Mouse (Mus musculus) forebrain, embryonic 13.5 days (tissue): ENCODE results near the gene H2-Eb1. TPM values are rescaled to one million over a fixed set of nuclear protein-coding genes. Genes with fewer than 3 reads are reported as not detected.

Experiments
- ATAC-seq: fragments of 200-750 bp; cut with Nextera tagmentation; 2 replicates; pipeline ENCODE4 v1.8.0; 2017
- H3K27ac ChIP-seq: fragments of 300-500 bp; sonication (generic); 2 replicates; pipeline ENCODE4 v1.5.1; 2015; ENCODE audit warnings: inconsistent platforms, mild to moderate bottlenecking, moderate library complexity
- H3K27me3 ChIP-seq: fragments of 300-500 bp; sonication (generic); 2 replicates; pipeline ENCODE4 v1.6.1; 2015; ENCODE audit warnings: mild to moderate bottlenecking, inconsistent platforms
- H3K36me3 ChIP-seq: fragments of 300-500 bp; sonication (generic); 2 replicates; pipeline ENCODE4 v1.6.1; 2015; ENCODE audit warnings: mild to moderate bottlenecking, inconsistent platforms; ENCODE audit not compliant: poor library complexity, severe bottlenecking
- H3K4me1 ChIP-seq: fragments of 300-500 bp; sonication (generic); 2 replicates; pipeline ENCODE4 v1.6.1; 2015; ENCODE audit warnings: inconsistent platforms
- H3K4me2 ChIP-seq: fragments of 300-500 bp; sonication (generic); 2 replicates; pipeline ENCODE4 v1.6.1; 2015; ENCODE audit warnings: inconsistent platforms, mild to moderate bottlenecking, moderate library complexity
- H3K4me3 ChIP-seq: fragments of 300-500 bp; sonication (generic); 2 replicates; pipeline ENCODE4 v1.5.1; 2015; ENCODE audit warnings: mild to moderate bottlenecking, inconsistent platforms
- H3K9ac ChIP-seq: fragments of 300-500 bp; sonication (generic); 2 replicates; pipeline ENCODE4 v1.6.1; 2015; ENCODE audit warnings: mild to moderate bottlenecking, inconsistent platforms
- H3K9me3 ChIP-seq: fragments of 300-500 bp; sonication (generic); replicated peaks from 2 replicates; pipeline ENCODE4 v1.6.1; 2016; ENCODE audit warnings: inconsistent platforms
- WGBS: fragments of 180-500 bp; shearing (Covaris S2); methylation state at CpG from one replicate; pipeline ENCODE4 v1.1.7; 2015; 5-methylcytosine and 5-hydroxymethylcytosine counted together
- polyA plus RNA-seq: library from polyadenylated mRNA; unstranded; fragments of >200 nt; fragmentation: Nextera tagmentation; extraction: Ambion mirVana; gene quantifications from 2 replicates; pipeline ENCODE4 v1.2.1, GENCODE M21; 2015

The H2-Eb1 gene
- polyA plus RNA-seq, 1 experiment from 2014 or later: 1.6 TPM

DNA sequence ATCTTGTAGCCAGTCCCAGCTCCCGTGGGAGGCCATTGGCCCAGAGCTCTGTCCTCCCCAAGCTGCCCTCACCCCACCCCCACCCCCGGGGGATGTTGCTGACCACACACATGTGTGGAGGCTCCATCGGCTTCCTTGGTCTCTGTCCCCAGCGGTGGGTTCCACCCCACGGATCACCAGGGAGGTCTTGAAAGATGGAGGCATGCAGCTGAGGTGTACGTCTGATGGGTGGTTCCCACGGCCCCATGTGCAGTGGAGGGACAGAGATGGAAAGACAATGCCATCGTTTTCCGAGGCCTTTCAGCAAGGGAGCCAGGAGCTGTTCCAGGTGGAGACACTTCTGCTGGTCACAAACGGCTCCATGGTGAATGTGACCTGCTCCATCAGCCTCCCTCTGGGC, 59.4 kb downstream of the H2-Eb1 start:
- 75% methylated on average over 10 of the region's 10 CpGs for WGBS
- H3K27me3 ChIP-seq: no peaks in the 10 kb centered on the region
- H3K4me1 ChIP-seq: no peaks in the 10 kb centered on the region
- no peak overlapping the region for H3K9ac ChIP-seq
- no peak overlapping the region for H3K4me2 ChIP-seq
- H3K4me3 ChIP-seq: no peak overlapping the region
- H3K36me3 ChIP-seq: no peaks in the 10 kb centered on the region
- H3K27ac ChIP-seq: no peak overlapping the region
- ATAC-seq: no peak
- H3K9me3 ChIP-seq: no peaks in the 10 kb centered on the region

Other genes with a start within 250 kb of the H2-Eb1 start
- gene H2-Oa, start 213.5 kb upstream of the H2-Eb1 start, polyA plus RNA-seq: not detected in 2 replicates
- gene H2-DMa, start 186.3 kb upstream of the H2-Eb1 start, polyA plus RNA-seq: 8.7 and 10.0 TPM in 2 replicates
- gene Brd2, start 183.2 kb upstream of the H2-Eb1 start, polyA plus RNA-seq: 124 and 125 TPM in 2 replicates
- gene H2-DMb2, start 162.6 kb upstream of the H2-Eb1 start, polyA plus RNA-seq: 0.20 TPM in 1 of 2 replicates, not detected in the other
- gene H2-DMb1, start 152.8 kb upstream of the H2-Eb1 start, polyA plus RNA-seq: 0.20 TPM in 1 of 2 replicates, not detected in the other
- gene Tap1, start 118.3 kb upstream of the H2-Eb1 start, polyA plus RNA-seq: 0.84 and 0.94 TPM in 2 replicates
- 0.43 and 0.73 TPM in 2 replicates for gene Psmb9, start 118.1 kb upstream of the H2-Eb1 start, polyA plus RNA-seq
- 0.65 and 1.6 TPM in 2 replicates for gene Psmb8, start 108.1 kb upstream of the H2-Eb1 start, polyA plus RNA-seq
- 0.76 and 0.87 TPM in 2 replicates for gene Tap2, start 102.3 kb upstream of the H2-Eb1 start, polyA plus RNA-seq
- gene H2-Ob, start 67.0 kb upstream of the H2-Eb1 start, polyA plus RNA-seq: not detected in 2 replicates
- 1.4 and 1.5 TPM in 2 replicates for gene H2-Ab1, start 48.2 kb upstream of the H2-Eb1 start, polyA plus RNA-seq
- gene H2-Aa, start 18.0 kb upstream of the H2-Eb1 start, polyA plus RNA-seq: 0.21 TPM in 1 of 2 replicates, not detected in the other
- gene H2-Eb2, start 19.8 kb downstream of the H2-Eb1 start, polyA plus RNA-seq: not detected in 2 replicates
- gene Btnl2, start 49.0 kb downstream of the H2-Eb1 start, polyA plus RNA-seq: not detected in 2 replicates
- gene Btnl1, start 71.3 kb downstream of the H2-Eb1 start, polyA plus RNA-seq: not detected in 2 replicates
- gene BC051142, start 93.0 kb downstream of the H2-Eb1 start, polyA plus RNA-seq: 2.4 and 2.6 TPM in 2 replicates
- not detected in 2 replicates for gene Btnl4, start 171.5 kb downstream of the H2-Eb1 start, polyA plus RNA-seq
- not detected in 2 replicates for gene Btnl6, start 211.5 kb downstream of the H2-Eb1 start, polyA plus RNA-seq